Mouse (Mus musculus) kidney, embryonic 16.5 days (tissue): ENCODE data around the gene B430305J03Rik. TPM values are rescaled to one million over a fixed set of nuclear protein-coding genes. Genes with fewer than 3 reads are reported as not detected.

Experiments used
- ATAC-seq: fragments of 200-750 bp; cut with Nextera tagmentation; 2 replicates; pipeline ENCODE4 v1.8.0; 2017; ENCODE audit warnings: moderate TSS enrichment; ENCODE audit not compliant: low FRiP score, low TSS enrichment
- H3K27ac ChIP-seq: fragments of 300-500 bp; sonication (generic); 2 replicates; pipeline ENCODE4 v1.5.1; 2014; ENCODE audit warnings: low read length
- H3K27me3 ChIP-seq: fragments of 300-500 bp; sonication (generic); 2 replicates; pipeline ENCODE4 v1.6.1; 2014; ENCODE audit warnings: low read length, control low read depth, mixed read lengths; ENCODE audit not compliant: insufficient read depth
- H3K36me3 ChIP-seq: fragments of 300-500 bp; sonication (generic); 2 replicates; pipeline ENCODE4 v1.6.1; 2014; ENCODE audit warnings: low read length, control low read depth, mixed read lengths; ENCODE audit not compliant: insufficient read depth
- H3K4me1 ChIP-seq: fragments of 300-500 bp; sonication (generic); 2 replicates; pipeline ENCODE4 v1.6.1; 2014; ENCODE audit warnings: low read length, control low read depth, mixed read lengths; ENCODE audit not compliant: insufficient read depth
- H3K4me2 ChIP-seq: fragments of 300-500 bp; sonication (generic); replicated peaks from 2 replicates; pipeline ENCODE4 v1.6.1; 2014; ENCODE audit warnings: low read depth, low read length
- H3K4me3 ChIP-seq: fragments of 300-500 bp; sonication (generic); 2 replicates; pipeline ENCODE4 v1.5.1; 2014; ENCODE audit warnings: mild to moderate bottlenecking, low read length
- H3K9ac ChIP-seq: fragments of 300-500 bp; sonication (generic); replicated peaks from 2 replicates; pipeline ENCODE4 v1.6.1; 2014; ENCODE audit warnings: low read length
- H3K9me3 ChIP-seq: fragments of 300-500 bp; sonication (generic); 2 replicates; pipeline ENCODE4 v1.6.1; 2016; ENCODE audit warnings: low read length, control low read depth
- WGBS: fragments of 180-500 bp; shearing (Covaris S2); extraction: QIAGEN DNeasy Blood & Tissue Kit; methylation state at CpG from one replicate; pipeline ENCODE4 v1.1.7; 2014; 5-methylcytosine and 5-hydroxymethylcytosine counted together
- polyA plus RNA-seq: library from polyadenylated mRNA; unstranded; fragments of >200 nt; fragmentation: Nextera tagmentation; extraction: Ambion mirVana; gene quantifications from 2 replicates; pipeline ENCODE4 v1.2.1, GENCODE M21; 2015

The B430305J03Rik gene
- polyA plus RNA-seq, 1 experiment from 2014 or later, result not detected

- Histone ChIP-seq H3K27ac (no peak overlapping the region), H3K4me3 (no peak overlapping the region), H3K27me3 (no peaks in the 10 kb centered on the region), H3K4me1 (no peaks in the 10 kb centered on the region), H3K4me2 (no peak overlapping the region), H3K36me3 (no peaks in the 10 kb centered on the region), H3K9ac (no peak overlapping the region), H3K9me3 (no peaks in the 10 kb centered on the region)
- ATAC-seq, result no peak
- 93% methylated on average over 8 of the region's 8 CpGs for WGBS
Measured at GRCm38 (mm10) chr3:61376001-61376400, 10.2 kb upstream of the B430305J03Rik start.

GRCm38 (mm10) chr3:61368446-61368845, 2.7 kb upstream of the B430305J03Rik start:
- Histone ChIP-seq H3K4me1 (peaks cover 5% of the 10 kb centered on the region), H3K9ac (no peak overlapping the region), H3K36me3 (no peaks in the 10 kb centered on the region), H3K9me3 (no peaks in the 10 kb centered on the region), H3K27me3 (no peaks in the 10 kb centered on the region), H3K4me2 (no peak overlapping the region), H3K4me3 (no peak overlapping the region), H3K27ac (no peak overlapping the region)
- ATAC-seq, result no peak
- WGBS, result 87% methylated on average over 1 of the region's 1 CpGs

- peak; percentile 1; the same call in 1 of the 2 replicates for ATAC-seq
- under 1% methylated on average over 68 of the region's 68 CpGs for WGBS
- H3K36me3 ChIP-seq, result no peaks in the 10 kb centered on the region
Measured at GRCm38 (mm10) chr3:61364978-61365778, 573 bp downstream of the B430305J03Rik start.

GRCm38 (mm10) chr3:61364661-61364977, 1.1 kb downstream of the B430305J03Rik start:
- H3K27ac ChIP-seq, result peak overlapping the region; percentile 75
- H3K4me1 ChIP-seq, result peaks cover 5% of the 10 kb centered on the region
- H3K4me3 ChIP-seq, result peak overlapping the region; percentile 90
- H3K4me2 ChIP-seq, result peak overlapping the region; percentile 85
- ATAC-seq, result peak; percentile 29
- 0% methylated on average over 33 of the region's 33 CpGs for WGBS
- H3K36me3 ChIP-seq, result no peaks in the 10 kb centered on the region
- no peaks in the 10 kb centered on the region for H3K27me3 ChIP-seq
- H3K9me3 ChIP-seq, result no peaks in the 10 kb centered on the region
- peak overlapping the region; percentile 89 for H3K9ac ChIP-seq

More at GRCm38 (mm10) chr3:61364978-61365778, 573 bp downstream of the B430305J03Rik start:
- Histone ChIP-seq H3K27me3 (no peaks in the 10 kb centered on the region), H3K4me3 (peak overlapping the region; percentile 90), H3K27ac (peak overlapping the region; percentile 75), H3K4me1 (peaks cover 5% of the 10 kb centered on the region), H3K9me3 (no peaks in the 10 kb centered on the region), H3K4me2 (peak overlapping the region; percentile 85), H3K9ac (peak overlapping the region; percentile 89)

GRCm38 (mm10) chr3:61363989-61364660, 1.6 kb downstream of the B430305J03Rik start:
- no peaks in the 10 kb centered on the region for H3K36me3 ChIP-seq
- peaks cover 5% of the 10 kb centered on the region for H3K4me1 ChIP-seq
- peak; percentile 94 for ATAC-seq
- peak overlapping the region; percentile 94 for H3K27ac ChIP-seq
- no peaks in the 10 kb centered on the region for H3K9me3 ChIP-seq
- no peaks in the 10 kb centered on the region for H3K27me3 ChIP-seq
- WGBS, result 0% methylated on average over 51 of the region's 51 CpGs
- peak overlapping the region; percentile 89 for H3K9ac ChIP-seq
- peak overlapping the region; percentile 85 for H3K4me2 ChIP-seq
- peak overlapping the region; percentile 90 for H3K4me3 ChIP-seq

- peak overlapping the region; percentile 90 for H3K4me3 ChIP-seq
- H3K9ac ChIP-seq, result peak overlapping the region; percentile 85
- no peaks in the 10 kb centered on the region for H3K36me3 ChIP-seq
- no peaks in the 10 kb centered on the region for H3K9me3 ChIP-seq
- peak overlapping the region; percentile 85 for H3K4me2 ChIP-seq
- peak overlapping the region; percentile 94 for H3K27ac ChIP-seq
- ATAC-seq, result peak; percentile 97
- peaks cover 9% of the 10 kb centered on the region for H3K4me1 ChIP-seq
- under 1% methylated on average over 30 of the region's 30 CpGs for WGBS
- H3K27me3 ChIP-seq, result no peaks in the 10 kb centered on the region
Measured at GRCm38 (mm10) chr3:61363161-61363988, 2.4 kb downstream of the B430305J03Rik start.

- no peaks in the 10 kb centered on the region for H3K36me3 ChIP-seq
- H3K4me3 ChIP-seq, result peak overlapping the region; percentile 90
- WGBS, result 5% methylated on average over 9 of the region's 9 CpGs
- ATAC-seq, result no peak
- peaks cover 9% of the 10 kb centered on the region for H3K4me1 ChIP-seq
- peak overlapping the region; percentile 85 for H3K4me2 ChIP-seq
- H3K9ac ChIP-seq, result peak overlapping the region; percentile 57
- no peaks in the 10 kb centered on the region for H3K9me3 ChIP-seq
- peak overlapping the region; percentile 90 for H3K27ac ChIP-seq
- no peaks in the 10 kb centered on the region for H3K27me3 ChIP-seq
Measured at GRCm38 (mm10) chr3:61362821-61363160, 3.0 kb downstream of the B430305J03Rik start.

- Histone ChIP-seq H3K36me3 (no peaks in the 10 kb centered on the region), H3K4me2 (peak within 1 kb of the TSS; percentile 85; the same call in 1 of the 2 replicates), H3K27ac (no peak within 1 kb of the TSS), H3K9me3 (no peaks in the 10 kb centered on the region), H3K4me1 (peaks cover 9% of the 10 kb centered on the region), H3K4me3 (no peak within 1 kb of the TSS), H3K9ac (no peak within 1 kb of the TSS), H3K27me3 (no peaks in the 10 kb centered on the region)
- ATAC-seq, result no peak
- WGBS, result 84% methylated on average over 1 of the region's 1 CpGs
Measured at GRCm38 (mm10) chr3:61361338-61361737, 4.4 kb downstream of the B430305J03Rik start, which contains the start of gene Rap2b. TSS of gene Rap2b (plus strand) at chr3:61361638.

- Histone ChIP-seq H3K36me3 (no peaks in the 10 kb centered on the region), H3K9ac (no peak overlapping the region), H3K4me2 (no peak overlapping the region), H3K4me3 (no peak overlapping the region), H3K9me3 (no peaks in the 10 kb centered on the region), H3K4me1 (0 out of 2 replicates have a peak, but pooled peaks cover 5% of the 10 kb centered on the region), H3K27ac (no peak overlapping the region), H3K27me3 (no peaks in the 10 kb centered on the region)
- ATAC-seq, result no peak
- 34% methylated on average over 7 of the region's 7 CpGs for WGBS
Measured at GRCm38 (mm10) chr3:61358756-61359293, 6.9 kb downstream of the B430305J03Rik start.
